Mouse (Mus musculus) heart, postnatal 0 days (tissue): ENCODE measurements around the gene Megf11. TPM values are rescaled to one million over a fixed set of nuclear protein-coding genes. Genes with fewer than 3 reads are reported as not detected.

Experiments used
- ATAC-seq: fragments of 200-750 bp; cut with Nextera tagmentation; 2 replicates; pipeline ENCODE4 v1.8.0; 2017; ENCODE audit warnings: low read depth, moderate number of reproducible peaks, moderate library complexity; ENCODE audit not compliant: insufficient read depth
- DNase-seq: peaks from one replicate; pipeline ENCODE4 v3.0.0-alpha.2; 2016; ENCODE audit warnings: low spot score
- H3K27ac ChIP-seq: fragments of 300-500 bp; sonication (generic); 2 replicates; pipeline ENCODE4 v1.5.1; 2014; ENCODE audit warnings: low read depth, mild to moderate bottlenecking
- H3K27me3 ChIP-seq: fragments of 300-500 bp; sonication (generic); 2 replicates; pipeline ENCODE4 v1.6.1; 2014; ENCODE audit warnings: low read length, mixed read lengths; ENCODE audit not compliant: control insufficient read depth, insufficient read depth
- H3K36me3 ChIP-seq: fragments of 300-500 bp; sonication (generic); replicated peaks from 2 replicates; pipeline ENCODE4 v1.6.1; 2014; ENCODE audit warnings: low read length, mixed read lengths; ENCODE audit not compliant: control insufficient read depth, insufficient read depth
- H3K4me1 ChIP-seq: fragments of 300-500 bp; sonication (generic); 2 replicates; pipeline ENCODE4 v1.6.1; 2014; ENCODE audit warnings: antibody characterized with exemption; ENCODE audit not compliant: control insufficient read depth, insufficient read depth
- H3K4me2 ChIP-seq: fragments of 300-500 bp; sonication (generic); 2 replicates; pipeline ENCODE4 v1.6.1; 2014; ENCODE audit warnings: low read depth, mild to moderate bottlenecking, low read length, moderate library complexity
- H3K4me3 ChIP-seq: fragments of 300-500 bp; sonication (generic); 2 replicates; pipeline ENCODE4 v1.5.1; 2014; ENCODE audit warnings: low read depth, low read length
- H3K9ac ChIP-seq: fragments of 300-500 bp; sonication (generic); replicated peaks from 2 replicates; pipeline ENCODE4 v1.6.1; 2014; ENCODE audit warnings: low read depth, low read length, mixed read lengths
- H3K9me3 ChIP-seq: fragments of 300-500 bp; sonication (generic); replicated peaks from 2 replicates; pipeline ENCODE4 v1.6.1; 2016; ENCODE audit warnings: low read length; ENCODE audit not compliant: control insufficient read depth
- CTCF ChIP-seq: IDR thresholded peaks from 2 replicates; pipeline ENCODE4 v1.5.1; 2016; ENCODE audit warnings: antibody characterized with exemption, control low read depth, low read depth
- EP300 ChIP-seq: IDR thresholded peaks from 2 replicates; pipeline ENCODE4 v1.6.1; 2016; ENCODE audit warnings: antibody characterized with exemption, low read depth
- WGBS: fragments of 180-500 bp; shearing (Covaris S2); extraction: QIAGEN DNeasy Blood & Tissue Kit; methylation state at CpG from one replicate; pipeline ENCODE4 v1.1.7; 2014; 5-methylcytosine and 5-hydroxymethylcytosine counted together
- polyA plus RNA-seq: library from polyadenylated mRNA; unstranded; fragments of >200 nt; fragmentation: Nextera tagmentation; extraction: Ambion mirVana; gene quantifications from 2 replicates; pipeline ENCODE4 v1.2.1, GENCODE M21; 2015
- total RNA-seq: library from RNA; depleted of rRNA; stranded (reverse); fragments of >200 nt; gene quantifications from 2 replicates; pipeline ENCODE4 v1.2.3, GENCODE M21; 2014; ENCODE audit warnings: low replicate concordance

Megf11 gene
- total and polyA plus RNA-seq, 2 experiments from 2014 or later, result 0.18 to 0.23 TPM

DNA sequence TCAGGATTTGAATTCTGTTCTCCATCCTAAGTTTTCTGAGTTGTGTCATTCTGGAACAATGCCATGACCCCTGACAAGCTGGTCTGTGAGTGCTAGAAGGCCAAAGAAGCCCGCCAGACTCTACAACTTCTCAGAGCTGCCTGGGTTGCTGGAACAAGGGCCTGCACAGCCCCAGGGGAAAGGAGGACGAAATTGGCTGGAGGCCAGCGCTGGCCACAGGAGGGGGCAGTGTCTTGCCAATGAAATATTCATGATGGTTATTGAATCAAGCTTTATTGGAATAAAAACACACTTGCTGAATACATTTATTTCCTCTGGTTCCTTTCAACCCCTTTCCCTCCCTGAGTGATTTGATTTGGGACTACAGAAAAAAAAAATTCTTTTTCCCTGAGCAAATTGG, 224.1 kb downstream of the Megf11 start:
- Histone ChIP-seq H3K27ac (no peak overlapping the region), H3K36me3 (no peaks in the 10 kb centered on the region), H3K9ac (no peak overlapping the region), H3K4me1 (peaks cover 6% of the 10 kb centered on the region; the same call in 1 of the 2 replicates), H3K4me3 (no peak overlapping the region), H3K9me3 (no peaks in the 10 kb centered on the region), H3K4me2 (no peak overlapping the region), H3K27me3 (no peaks in the 10 kb centered on the region)
- no peak for ATAC-seq
- no peak for DNase-seq
- no peak for TF ChIP-seq EP300
- TF ChIP-seq CTCF, result no peak
- 46% methylated on average over 3 of the region's 3 CpGs for whole genome bisulfite sequencing

GRCm38 (mm10) chr9:64612121-64612983, 226.9 kb downstream of the Megf11 start:
- Histone ChIP-seq H3K27ac (no peak overlapping the region), H3K9me3 (no peaks in the 10 kb centered on the region), H3K4me1 (no peaks in the 10 kb centered on the region), H3K9ac (no peak overlapping the region), H3K27me3 (no peaks in the 10 kb centered on the region), H3K36me3 (no peaks in the 10 kb centered on the region), H3K4me2 (no peak overlapping the region), H3K4me3 (no peak overlapping the region)
- ATAC-seq (no peak), DNase-seq (no peak)
- WGBS, result 14% methylated on average over 7 of the region's 7 CpGs
- TF ChIP-seq CTCF (no peak), EP300 (no peak)

- no peak for ATAC-seq
- H3K4me2 ChIP-seq, result no peak overlapping the region
Observed at GRCm38 (mm10) chr9:64612984-64613649, 227.7 kb downstream of the Megf11 start.

DNA sequence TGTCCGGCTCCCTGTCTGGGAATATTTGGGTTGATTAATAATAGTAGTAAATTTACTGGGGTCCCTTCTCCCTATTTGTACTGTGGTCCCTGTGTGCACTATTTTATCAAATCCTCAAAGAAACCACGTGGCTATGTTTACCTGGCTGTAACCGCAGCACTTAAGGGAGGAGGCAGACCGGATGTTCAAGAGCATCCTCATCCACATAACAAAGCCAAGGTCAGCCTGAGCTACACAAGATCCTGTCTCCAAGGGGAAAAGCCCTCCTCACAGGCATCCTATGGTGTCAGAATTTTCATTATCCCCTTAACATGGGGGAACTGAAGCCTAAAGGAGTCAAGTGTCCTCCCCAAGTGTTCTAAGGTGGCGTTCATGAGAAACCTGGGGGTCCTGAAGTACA, 232.0 kb downstream of the Megf11 start:
- H3K4me2 ChIP-seq, result no peak overlapping the region
- H3K36me3 ChIP-seq, result no peaks in the 10 kb centered on the region
- H3K9ac ChIP-seq, result no peak overlapping the region
- no peak overlapping the region for H3K4me3 ChIP-seq
- DNase-seq, result no peak
- no peaks in the 10 kb centered on the region for H3K27me3 ChIP-seq
- TF ChIP-seq EP300 (no peak), CTCF (no peak)
- no peaks in the 10 kb centered on the region for H3K4me1 ChIP-seq
- 54% methylated on average over 5 of the region's 5 CpGs for WGBS
- no peaks in the 10 kb centered on the region for H3K9me3 ChIP-seq
- ATAC-seq, result no peak
- no peak overlapping the region for H3K27ac ChIP-seq

More at GRCm38 (mm10) chr9:64612984-64613649, 227.7 kb downstream of the Megf11 start:
- TF ChIP-seq CTCF (peak; percentile 19; the same call in 1 of the 2 replicates), EP300 (no peak)
- no peaks in the 10 kb centered on the region for H3K4me1 ChIP-seq
- no peaks in the 10 kb centered on the region for H3K27me3 ChIP-seq
- no peaks in the 10 kb centered on the region for H3K36me3 ChIP-seq
- DNase-seq, result no peak
- WGBS, result 49% methylated on average over 7 of the region's 7 CpGs
- no peaks in the 10 kb centered on the region for H3K9me3 ChIP-seq
- no peak overlapping the region for H3K9ac ChIP-seq
- no peak overlapping the region for H3K27ac ChIP-seq
- no peak overlapping the region for H3K4me3 ChIP-seq

DNA sequence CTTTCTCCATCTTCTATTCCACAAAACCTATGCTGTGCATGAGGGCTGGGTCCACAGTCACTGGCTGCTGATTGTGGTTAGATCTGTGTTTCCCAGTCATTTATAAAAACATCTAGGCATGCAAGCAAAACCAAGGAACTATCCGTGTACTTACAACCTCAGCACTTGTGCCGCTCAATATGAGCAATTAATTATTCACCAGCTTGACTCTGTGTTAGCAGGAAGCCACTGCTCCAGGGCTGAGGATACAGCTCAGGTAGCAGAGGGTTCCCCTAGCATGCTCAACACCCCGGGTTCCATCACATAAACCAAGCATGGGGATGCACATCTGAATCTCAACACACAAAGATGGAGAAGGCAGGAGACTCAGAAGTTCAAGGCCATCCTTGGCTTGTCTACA, 233.0 kb downstream of the Megf11 start:
- H3K27me3 ChIP-seq, result no peaks in the 10 kb centered on the region
- no peak for DNase-seq
- H3K4me1 ChIP-seq, result no peaks in the 10 kb centered on the region
- ATAC-seq, result no peak
- no peak overlapping the region for H3K27ac ChIP-seq
- no peak overlapping the region for H3K4me3 ChIP-seq
- TF ChIP-seq CTCF, result no peak
- no peak for TF ChIP-seq EP300
- WGBS, result 74% methylated on average over 3 of the region's 3 CpGs
- H3K36me3 ChIP-seq, result no peaks in the 10 kb centered on the region
- no peak overlapping the region for H3K9ac ChIP-seq
- no peak overlapping the region for H3K4me2 ChIP-seq
- no peaks in the 10 kb centered on the region for H3K9me3 ChIP-seq
